Mouse (Mus musculus) liver, embryonic 14.5 days (tissue): ENCODE measurements around the gene Ddhd1.

Experiments
- CTCF ChIP-seq: IDR thresholded peaks from 2 replicates; pipeline ENCODE4 v1.5.1; 2016; ENCODE audit warnings: antibody characterized with exemption, low read depth, control low read depth
- EP300 ChIP-seq: IDR thresholded peaks from 2 replicates; pipeline ENCODE4 v1.6.1; 2016; ENCODE audit warnings: antibody characterized with exemption, low read depth

- no peak for TF ChIP-seq CTCF
- TF ChIP-seq EP300: no peak
These were observed 40.9 kb upstream of the Ddhd1 start for GRCm38 (mm10) chr14:45698867-45699266.
